Mouse (Mus musculus) left cerebral cortex, postnatal 14 days (tissue): ENCODE results near the gene Eppin. TPM values are rescaled to one million over a fixed set of nuclear protein-coding genes. Genes with fewer than 3 reads are reported as not detected.

Source experiments
- DNase-seq, 2 experiments: peaks; one replicate each; pipeline ENCODE4 v3.0.0; 2021 to 2022; ENCODE audit warnings: low spot score in 2 of 2, mixed read lengths in 1 of 2
- intact Hi-C: fragments of 180-260 bp; cut with DNase I; formaldehyde crosslinking; loops from one replicate; pipeline ENCODE4 v1.15.1; 2025
- total RNA-seq, 2 experiments: library from RNA; stranded (reverse); gene quantifications; 2 replicates each; pipeline ENCODE4 v1.2.3; 2021

Gene Eppin
- total RNA-seq, 2 experiments from 2014 or later, result not detected

GRCm38 (mm10) chr2:164563339-164564038 lies 29.9 kb downstream of the Eppin start:
- intact Hi-C loops, result loop anchor here (5.0 to 10.0 kb wide), 3 partner anchors 46 to 146 kb away; partner anchors contain the start of gene Sys1
- DNase-seq, result peak; percentile 58 to 59

GRCm38 (mm10) chr2:164562391-164563188 lies 30.8 kb downstream of the Eppin start, which contains the start of gene Wfdc2:
Gene Wfdc2 (plus strand): TSS chr2:164562413.
- DNase-seq, result no peak
- intact Hi-C loops, result loop anchor here (5.0 to 10.0 kb wide), 3 partner anchors 45 to 145 kb away; partner anchors contain the start of gene Sys1

- DNase-seq, result no peak
- intact Hi-C loops, result loop anchor here (5.0 to 10.0 kb wide), 3 partner anchors 43 to 143 kb away; partner anchors contain the start of gene Sys1
Observed at GRCm38 (mm10) chr2:164560106-164560505, 33.3 kb downstream of the Eppin start.

GRCm38 (mm10) chr2:164558991-164559645 lies 34.3 kb downstream of the Eppin start:
- no peak for DNase-seq
- intact Hi-C loops, result no loop called here

- peak; percentile 63 to 68 for DNase-seq
- intact Hi-C loops, result no loop called here
Observed at GRCm38 (mm10) chr2:164558426-164558825, 35.0 kb downstream of the Eppin start.

- intact Hi-C loops, result no loop called here
- no peak for DNase-seq
Observed at GRCm38 (mm10) chr2:164551502-164551901, 41.9 kb downstream of the Eppin start.

- intact Hi-C loops, result no loop called here
- DNase-seq, result no peak
Observed at GRCm38 (mm10) chr2:164550895-164551269, 42.5 kb downstream of the Eppin start.

GRCm38 (mm10) chr2:164549963-164550894 lies 43.2 kb downstream of the Eppin start:
- DNase-seq, result peak; percentile 44 to 66

GRCm38 (mm10) chr2:164549338-164549737 lies 44.1 kb downstream of the Eppin start:
- intact Hi-C loops, result no loop called here
- no peak for DNase-seq

More at GRCm38 (mm10) chr2:164549963-164550894, 43.2 kb downstream of the Eppin start:
- intact Hi-C loops, result no loop called here

- DNase-seq, result no peak
- intact Hi-C loops, result no loop called here
Observed at GRCm38 (mm10) chr2:164544454-164545097, 48.8 kb downstream of the Eppin start.

GRCm38 (mm10) chr2:164543745-164544144 lies 49.6 kb downstream of the Eppin start:
- DNase-seq, result no peak
- intact Hi-C loops, result no loop called here

- intact Hi-C loops, result no loop called here
- no peak for DNase-seq
Observed at GRCm38 (mm10) chr2:164542598-164542997, 50.8 kb downstream of the Eppin start.

- intact Hi-C loops, result no loop called here
- peak; percentile 71 to 80 for DNase-seq
Observed at GRCm38 (mm10) chr2:164542132-164542531, 51.3 kb downstream of the Eppin start.

- no peak for DNase-seq
- intact Hi-C loops, result no loop called here
Observed at GRCm38 (mm10) chr2:164540652-164541427, 52.6 kb downstream of the Eppin start.
